Mouse (Mus musculus) limb, embryonic 14.5 days (tissue): Measurements from ENCODE around the gene Atox1. TPM values are rescaled to one million over a fixed set of nuclear protein-coding genes. Genes with fewer than 3 reads are reported as not detected.

ENCODE experiments used
- ATAC-seq: fragments of 200-750 bp; cut with Nextera tagmentation; 2 replicates; pipeline ENCODE4 v1.8.0; 2017; ENCODE audit warnings: low read depth, moderate number of reproducible peaks, moderate TSS enrichment; ENCODE audit not compliant: low FRiP score
- DNase-seq: peaks from one replicate; pipeline ENCODE4 v3.0.0-alpha.2; 2015; ENCODE audit warnings: low spot score
- H3K27ac ChIP-seq: fragments of 300-500 bp; sonication (generic); replicated peaks from 2 replicates; pipeline ENCODE4 v1.5.1; 2014; ENCODE audit warnings: low read depth, mild to moderate bottlenecking, low read length, moderate library complexity, mixed read lengths
- H3K27me3 ChIP-seq: fragments of 300-500 bp; sonication (generic); 2 replicates; pipeline ENCODE4 v1.6.1; 2014; ENCODE audit warnings: low read length, mixed read lengths; ENCODE audit not compliant: control insufficient read depth, insufficient read depth
- H3K36me3 ChIP-seq: fragments of 300-500 bp; sonication (generic); 2 replicates; pipeline ENCODE4 v1.6.1; 2014; ENCODE audit warnings: mild to moderate bottlenecking, low read length, moderate library complexity, mixed read lengths; ENCODE audit not compliant: control insufficient read depth, insufficient read depth
- H3K4me1 ChIP-seq: fragments of 300-500 bp; sonication (generic); 2 replicates; pipeline ENCODE4 v1.6.1; 2014; ENCODE audit warnings: antibody characterized with exemption, low read length, mixed read lengths; ENCODE audit not compliant: control insufficient read depth, insufficient read depth
- H3K4me2 ChIP-seq: fragments of 300-500 bp; sonication (generic); replicated peaks from 2 replicates; pipeline ENCODE4 v1.6.1; 2014; ENCODE audit warnings: low read depth, mild to moderate bottlenecking, low read length, moderate library complexity; ENCODE audit not compliant: severe bottlenecking
- H3K4me3 ChIP-seq: fragments of 300-500 bp; sonication (generic); replicated peaks from 2 replicates; pipeline ENCODE4 v1.5.1; 2014; ENCODE audit warnings: low read length
- H3K9ac ChIP-seq: fragments of 300-500 bp; sonication (generic); 2 replicates; pipeline ENCODE4 v1.6.1; 2014; ENCODE audit warnings: mild to moderate bottlenecking, low read depth, low read length, moderate library complexity; ENCODE audit not compliant: severe bottlenecking
- H3K9me3 ChIP-seq: fragments of 300-500 bp; sonication (generic); 2 replicates; pipeline ENCODE4 v1.6.1; 2016; ENCODE audit warnings: low read length; ENCODE audit not compliant: control insufficient read depth
- POLR2A ChIP-seq: fragments of 200-500 bp; IDR thresholded peaks from 2 replicates; pipeline ENCODE4 v1.8.0; 2012; ENCODE audit warnings: inconsistent platforms, mild to moderate bottlenecking, moderate library complexity, borderline replicate concordance; ENCODE audit not compliant: insufficient read depth, insufficient read length; ENCODE audit errors: extremely low read depth
- WGBS: fragments of 180-500 bp; shearing (Covaris S2); extraction: QIAGEN DNeasy Blood & Tissue Kit; methylation state at CpG from one replicate; pipeline ENCODE4 v1.1.7; 2014; 5-methylcytosine and 5-hydroxymethylcytosine counted together
- microRNA-seq: library from miRNA; unstranded; fragments of <30 nt; microRNA quantifications from one replicate; pipeline ENCODE4, GENCODE M21; 2016
- polyA plus RNA-seq, 2 experiments: library from polyadenylated mRNA; depleted of rRNA in 1 of 2; stranded (reverse) in 1 of 2; unstranded in 1 of 2; fragments of >200 nt; fragmentation: Nextera tagmentation in 1 of 2; extraction: Ambion mirVana in 1 of 2; gene quantifications; 2 replicates each; pipeline versions ENCODE4 v1.2.1 to v1.2.3; 2012 to 2014

Gene Atox1
- polyA plus RNA-seq, 2 experiments = 256 to 474 TPM

GRCm38 (mm10) chr11:55400863-55401262 is 60.2 kb downstream of the Atox1 start:
- H3K4me2 ChIP-seq = no peak overlapping the region
- no peak for DNase-seq
- peaks cover 92% of the 10 kb centered on the region for H3K36me3 ChIP-seq
- TF ChIP-seq POLR2A = no peak
- ATAC-seq = no peak
- no peaks in the 10 kb centered on the region for H3K4me1 ChIP-seq
- no peak overlapping the region for H3K4me3 ChIP-seq
- H3K9ac ChIP-seq = no peak overlapping the region
- 94% methylated on average over 2 of the region's 2 CpGs for WGBS
- no peaks in the 10 kb centered on the region for H3K9me3 ChIP-seq
- H3K27ac ChIP-seq = no peak overlapping the region
- no peaks in the 10 kb centered on the region for H3K27me3 ChIP-seq

- H3K27ac ChIP-seq = no peak overlapping the region
- H3K4me2 ChIP-seq = no peak overlapping the region
- no peak for TF ChIP-seq POLR2A
- H3K36me3 ChIP-seq = peaks cover 89% of the 10 kb centered on the region
- no peaks in the 10 kb centered on the region for H3K9me3 ChIP-seq
- no peaks in the 10 kb centered on the region for H3K4me1 ChIP-seq
- no peak for DNase-seq
- no peaks in the 10 kb centered on the region for H3K27me3 ChIP-seq
- WGBS = 95% methylated on average over 8 of the region's 8 CpGs
- H3K4me3 ChIP-seq = no peak overlapping the region
- no peak for ATAC-seq
- no peak overlapping the region for H3K9ac ChIP-seq
Observed at GRCm38 (mm10) chr11:55398371-55398770, 62.7 kb downstream of the Atox1 start.

GRCm38 (mm10) chr11:55397441-55397840 is 63.6 kb downstream of the Atox1 start:
- 88% methylated on average over 9 of the region's 9 CpGs for WGBS
- no peaks in the 10 kb centered on the region for H3K27me3 ChIP-seq
- peaks cover 80% of the 10 kb centered on the region for H3K36me3 ChIP-seq
- H3K9me3 ChIP-seq = no peaks in the 10 kb centered on the region
- no peak overlapping the region for H3K4me2 ChIP-seq
- H3K4me1 ChIP-seq = no peaks in the 10 kb centered on the region
- H3K27ac ChIP-seq = no peak overlapping the region
- no peak overlapping the region for H3K4me3 ChIP-seq
- no peak for ATAC-seq
- no peak for DNase-seq
- no peak for TF ChIP-seq POLR2A
- H3K9ac ChIP-seq = no peak overlapping the region

- Histone ChIP-seq H3K4me1 (no peaks in the 10 kb centered on the region), H3K4me2 (no peak overlapping the region), H3K9me3 (no peaks in the 10 kb centered on the region), H3K27me3 (no peaks in the 10 kb centered on the region), H3K4me3 (no peak overlapping the region), H3K36me3 (peaks cover 76% of the 10 kb centered on the region), H3K27ac (no peak overlapping the region), H3K9ac (no peak overlapping the region)
- ATAC-seq (no peak), DNase-seq (no peak)
- whole genome bisulfite sequencing = 91% methylated on average over 2 of the region's 2 CpGs
- no peak for TF ChIP-seq POLR2A
Observed at GRCm38 (mm10) chr11:55397036-55397435, 64.0 kb downstream of the Atox1 start.

Small RNA genes within 50 kb of the gene (microRNA-seq; reads per million reads assigned to microRNA genes)
- gene Mir7652 = not detected

Other genes starting within 250 kb of the Atox1 start
- gene Fat2, start 124.7 kb downstream of the Atox1 start, polyA plus RNA-seq (2012; rRNA removed) = 1.3 TPM in 2 replicates
- 1.1 and 1.4 TPM in 2 replicates for gene Fat2, start 124.7 kb downstream of the Atox1 start, polyA plus RNA-seq (2014; fragmentation: Nextera tagmentation; extraction: Ambion mirVana)
- gene Sparc, start 38.1 kb downstream of the Atox1 start, polyA plus RNA-seq (2012; rRNA removed) = 1,741 and 2,064 TPM in 2 replicates
- gene Sparc, start 38.1 kb downstream of the Atox1 start, polyA plus RNA-seq (2014; fragmentation: Nextera tagmentation; extraction: Ambion mirVana) = 2,065 and 2,257 TPM in 2 replicates
- gene G3bp1, start 8.4 kb upstream of the Atox1 start, polyA plus RNA-seq (2012; rRNA removed) = 77.7 and 79.0 TPM in 2 replicates
- 170 and 171 TPM in 2 replicates for gene G3bp1, start 8.4 kb upstream of the Atox1 start, polyA plus RNA-seq (2014; fragmentation: Nextera tagmentation; extraction: Ambion mirVana)
- 0.03 TPM in 1 of 2 replicates, not detected in the other for gene Glra1, start 147.0 kb upstream of the Atox1 start, polyA plus RNA-seq (2012; rRNA removed)
- not detected in 2 replicates for gene Glra1, start 147.0 kb upstream of the Atox1 start, polyA plus RNA-seq (2014; fragmentation: Nextera tagmentation; extraction: Ambion mirVana)